Mouse (Mus musculus): ENCODE measurements around the gene Cadm3.

DNA sequence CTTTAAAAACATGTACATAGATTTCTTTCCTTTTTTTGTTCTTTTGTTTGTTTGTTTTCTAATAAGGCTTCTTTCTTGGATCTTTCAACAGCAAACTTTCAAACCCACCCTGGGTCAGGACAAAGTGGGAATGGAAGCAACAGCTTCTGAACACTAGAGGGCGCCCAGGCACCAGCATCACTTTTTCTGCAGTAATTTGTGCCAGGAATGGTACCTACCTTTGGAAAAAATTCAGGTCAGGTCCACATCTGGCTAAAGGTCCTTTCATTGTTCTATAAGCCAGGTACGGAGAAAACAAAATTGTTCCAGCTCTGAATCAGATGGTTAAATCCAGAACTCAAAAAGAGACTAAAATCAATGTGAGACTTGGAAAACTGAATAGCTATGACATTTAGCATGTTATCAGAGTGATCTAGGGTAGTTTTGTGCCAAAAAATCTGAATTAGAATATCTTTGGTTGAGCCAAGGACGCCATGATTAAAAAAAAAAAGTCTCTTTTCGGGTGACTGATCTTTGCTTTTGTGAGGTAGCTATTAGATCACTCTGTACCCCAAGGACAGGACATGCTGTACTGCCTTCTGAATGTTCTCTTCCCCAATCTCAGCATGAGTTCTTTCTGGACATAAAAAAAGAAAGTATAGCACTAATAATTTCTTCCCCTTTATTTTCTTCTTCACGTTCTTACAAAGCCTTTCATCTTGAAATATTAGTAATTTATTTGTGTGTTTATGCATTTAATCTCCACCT, 43.5 kb downstream of the Cadm3 start:
- TF ChIP-seq POLR2A (IDR thresholded peaks at IDR 0.05; ENCODE audit: borderline replicate concordance, insufficient read depth, low read length) (no peak), CTCF (IDR thresholded peaks at IDR 0.05; ENCODE audit: borderline replicate concordance, insufficient read depth, low read depth, low read length) (peak; percentile 86)

All from cerebellum, adult 2 months (tissue).